Mouse (Mus musculus): ENCODE results near the gene Epb41l2.

GRCm38 (mm10) chr10:25393721-25394120 is 34.1 kb downstream of the Epb41l2 start:
- TF ChIP-seq CTCF (IDR thresholded peaks at IDR 0.05; ENCODE audit: low read depth) (no peak), EP300 (IDR thresholded peaks at IDR 0.05; ENCODE audit: low read depth) (no peak)
